Mouse (Mus musculus) brain, embryonic 14.5 days (tissue): Measurements from ENCODE around the gene Msln.

Source experiments
- CTCF ChIP-seq: fragments of 200-500 bp; IDR thresholded peaks from 2 replicates; pipeline ENCODE4 v1.5.1; 2012; ENCODE audit warnings: inconsistent platforms, mild to moderate bottlenecking, moderate library complexity, borderline replicate concordance; ENCODE audit not compliant: insufficient read depth, insufficient read length; ENCODE audit errors: extremely low read depth
- POLR2A ChIP-seq: fragments of 200-500 bp; IDR thresholded peaks from 2 replicates; pipeline ENCODE4 v1.6.1; 2012; ENCODE audit warnings: mild to moderate bottlenecking, inconsistent platforms, borderline replicate concordance; ENCODE audit not compliant: poor library complexity, insufficient read depth, insufficient read length, severe bottlenecking; ENCODE audit errors: extremely low read depth

DNA sequence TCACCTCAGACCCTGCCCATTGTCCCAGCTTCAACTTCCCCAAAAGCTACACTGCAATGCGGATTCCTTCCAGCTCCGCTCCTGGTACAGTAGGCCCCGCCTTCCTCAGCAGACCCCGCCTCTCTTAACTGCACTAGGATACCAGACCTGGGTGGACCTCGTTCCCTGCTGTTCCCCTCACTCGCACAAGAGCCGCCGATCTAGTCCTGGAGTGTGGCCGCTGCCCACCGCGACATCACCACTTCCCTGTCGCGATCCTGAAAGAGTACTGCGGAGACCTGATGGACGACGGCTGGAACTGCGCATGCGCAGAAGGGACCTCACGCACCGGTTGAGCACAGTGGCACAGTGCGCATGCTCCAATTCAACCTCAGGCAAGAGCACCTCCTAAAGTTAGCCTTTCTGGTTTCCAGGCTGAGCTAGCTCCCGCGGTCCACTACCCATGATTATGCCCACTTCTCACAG is 31.1 kb upstream of the Msln start, which contains the start of gene Haghl:
- TF ChIP-seq POLR2A (peak; percentile 46; the same call in 1 of the 2 replicates), CTCF (no peak)
